Mouse (Mus musculus) cerebellum, adult (tissue): ENCODE results near the gene Grk4.

Source experiments
- ATAC-seq: cut with Nextera tagmentation; 2 replicates; pipeline ENCODE4 v1.9.2; 2017; ENCODE audit warnings: mild to moderate bottlenecking, moderate library complexity, mixed read lengths; ENCODE audit not compliant: insufficient number of reproducible peaks, low FRiP score, low TSS enrichment

Gene Grk4

GRCm38 (mm10) chr5:34659686-34660590 lies at the start of gene Grk4, which contains the start of gene Nop14:
TSS of gene Grk4 (plus strand) at chr5:34660379.
TSS of gene Nop14 (minus strand) at chr5:34660148.
- peak; percentile 100 for ATAC-seq

- ATAC-seq: no peak
Measured at GRCm38 (mm10) chr5:34632996-34633395, 27.2 kb upstream of the Grk4 start.

DNA sequence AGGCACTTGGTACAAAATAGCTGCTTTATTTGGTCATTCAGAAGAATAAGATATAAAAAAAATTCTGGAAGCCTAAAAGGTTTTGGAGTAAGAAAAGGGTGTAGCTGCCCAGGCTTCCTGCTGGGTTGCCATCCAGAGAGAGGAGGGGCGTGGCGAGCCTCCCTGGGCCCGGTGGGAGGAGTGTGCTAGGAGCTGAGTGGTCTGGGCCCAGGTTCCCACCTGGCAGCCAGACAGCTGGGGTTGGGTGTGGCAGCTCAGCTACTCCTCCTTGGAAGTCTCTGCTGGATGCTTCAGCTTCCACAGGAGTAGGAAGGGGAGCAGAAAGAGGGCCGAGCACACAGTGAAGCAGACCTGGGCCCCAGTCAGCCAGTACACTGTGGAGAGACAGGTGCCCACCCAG lies 26.5 kb upstream of the Grk4 start:
- no peak for ATAC-seq

- ATAC-seq: no peak
Measured at GRCm38 (mm10) chr5:34634746-34635400, 25.3 kb upstream of the Grk4 start.

- ATAC-seq: no peak
Measured at GRCm38 (mm10) chr5:34635665-34636192, 24.4 kb upstream of the Grk4 start.

DNA sequence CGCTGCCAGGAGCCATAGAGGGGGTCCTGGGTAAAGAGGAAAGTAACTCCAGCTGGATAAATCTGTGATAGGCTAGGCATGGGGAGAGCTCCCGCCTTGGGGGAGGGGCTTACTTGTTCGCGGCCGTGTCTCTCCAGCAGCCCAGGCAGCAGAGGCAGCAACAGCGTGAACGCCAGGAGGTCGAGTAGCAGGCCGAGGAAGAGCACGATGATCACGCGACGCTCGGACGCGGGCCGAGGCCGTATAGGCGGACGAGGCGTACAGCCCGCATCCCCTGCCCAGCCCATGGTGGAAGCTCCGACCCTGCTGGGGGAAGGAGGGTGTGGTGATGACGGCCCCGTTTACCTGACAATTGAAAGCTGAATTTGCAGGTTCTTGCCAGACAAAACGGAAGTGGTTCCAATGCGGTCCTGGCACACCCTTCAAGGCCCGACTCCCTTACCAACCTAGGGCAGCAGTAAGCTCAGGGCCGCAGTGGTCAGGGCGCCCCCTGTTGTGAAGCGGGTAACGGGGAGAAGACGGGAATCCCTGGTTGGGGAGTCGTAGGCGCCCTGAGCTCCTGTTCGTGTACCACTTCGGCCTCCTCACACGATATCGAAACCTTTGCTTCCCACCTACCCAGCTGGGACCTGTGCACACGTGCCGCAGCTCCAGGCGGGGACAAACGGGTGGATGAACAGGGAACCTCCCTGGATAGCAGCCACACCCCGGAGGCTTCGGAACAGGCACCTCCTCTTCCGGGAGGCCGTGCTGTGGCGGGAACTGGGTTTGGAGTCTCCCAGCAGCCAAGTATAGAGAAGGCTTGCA lies 23.5 kb upstream of the Grk4 start, which contains the start of gene Mfsd10:
Gene Mfsd10 (minus strand): TSS at position 732 of the 807 bp plus-strand sequence.
- ATAC-seq: peak; percentile 74

DNA sequence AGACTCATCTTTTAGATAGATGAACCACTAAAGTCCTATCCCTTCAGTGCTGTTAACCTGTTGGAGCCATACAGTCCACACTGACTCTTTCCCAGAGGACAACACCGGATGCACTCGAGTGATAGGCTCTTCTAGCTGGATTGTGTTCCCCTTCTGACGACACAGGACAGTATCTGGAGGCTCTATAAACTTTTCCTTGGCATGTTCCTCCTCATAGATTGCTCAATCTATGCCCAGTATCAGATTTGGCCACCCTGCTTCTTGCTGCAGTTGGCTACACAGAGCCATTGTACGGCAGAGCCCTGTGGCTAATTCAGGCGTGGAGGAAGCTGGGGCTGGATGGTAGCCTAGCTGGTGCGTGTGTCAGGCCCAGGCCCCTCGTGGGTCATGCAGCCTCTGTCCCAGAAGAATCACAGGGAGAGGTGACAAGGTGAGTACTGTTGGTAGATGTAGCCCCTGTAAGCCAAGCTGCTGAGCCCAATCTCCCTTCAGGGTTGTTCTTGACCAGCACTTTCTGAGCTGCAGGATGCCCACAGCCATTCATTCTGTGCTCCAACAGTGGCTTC lies 22.5 kb upstream of the Grk4 start:
- ATAC-seq: no peak

DNA sequence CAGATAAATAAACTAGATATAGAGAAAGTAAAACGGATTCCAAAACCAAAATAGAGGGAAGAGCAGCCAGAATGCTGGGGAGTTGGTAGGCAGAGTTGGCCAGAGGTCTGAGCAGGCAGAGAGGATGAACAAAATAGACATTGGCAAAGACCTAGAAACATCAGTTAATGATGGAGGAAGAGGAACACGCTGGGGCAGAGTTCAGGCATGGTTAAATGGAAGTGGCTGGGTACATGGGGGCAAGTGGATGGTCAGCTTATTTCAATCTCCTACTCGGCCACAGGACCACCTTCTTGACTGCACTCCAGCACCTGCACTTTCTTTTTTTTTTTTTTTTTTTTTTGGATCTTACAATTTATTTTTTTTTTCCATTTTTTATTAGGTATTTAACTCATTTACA lies 18.2 kb upstream of the Grk4 start:
- ATAC-seq: no peak

DNA sequence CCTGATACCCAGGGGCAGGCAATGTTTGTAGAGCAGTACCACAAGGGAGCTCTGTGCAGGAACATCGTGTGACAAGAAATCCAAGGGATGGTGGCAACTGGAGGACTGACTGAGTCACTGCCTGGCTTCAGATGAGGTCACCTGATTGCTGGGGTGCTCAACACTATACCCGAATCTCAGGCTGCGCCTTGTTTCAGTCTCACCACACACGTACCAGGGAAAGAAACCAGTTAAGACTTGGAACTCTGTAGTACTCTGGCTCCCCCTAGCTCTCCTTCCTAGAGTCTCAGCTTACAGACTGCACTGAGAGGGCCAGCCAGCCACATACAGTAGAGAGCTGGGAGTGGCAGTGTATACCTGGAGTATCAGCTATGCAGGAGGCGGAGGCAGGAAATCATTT lies 17.2 kb upstream of the Grk4 start:
- ATAC-seq: peak; percentile 57; the same call in 1 of the 2 replicates

- peak; percentile 40; the same call in 1 of the 2 replicates for ATAC-seq
Measured at GRCm38 (mm10) chr5:34647581-34647980, 12.6 kb upstream of the Grk4 start.

GRCm38 (mm10) chr5:34652961-34653360 lies 7.2 kb upstream of the Grk4 start:
- ATAC-seq: no peak

DNA sequence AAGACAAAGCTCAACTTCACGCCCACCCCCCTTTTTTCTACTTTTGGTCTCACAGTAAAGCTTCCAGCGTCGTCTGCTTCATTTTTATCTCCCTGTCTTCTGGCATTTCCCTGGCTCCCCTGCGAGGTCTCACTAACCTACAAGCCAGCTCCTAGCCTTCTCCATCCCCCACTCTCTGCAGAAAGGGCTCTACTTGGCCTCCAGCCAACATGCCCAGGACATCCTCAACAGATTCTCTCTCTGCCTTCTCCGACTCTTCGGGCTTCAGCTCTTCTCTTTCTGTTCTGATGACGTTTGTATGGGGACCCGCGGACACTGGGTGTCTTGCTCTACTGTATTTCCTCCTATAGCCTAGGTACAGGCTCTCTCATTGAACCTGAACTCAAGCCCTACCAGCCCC lies 5.3 kb upstream of the Grk4 start:
- ATAC-seq: no peak

- no peak for ATAC-seq
Measured at GRCm38 (mm10) chr5:34657556-34657955, 2.6 kb upstream of the Grk4 start.

DNA sequence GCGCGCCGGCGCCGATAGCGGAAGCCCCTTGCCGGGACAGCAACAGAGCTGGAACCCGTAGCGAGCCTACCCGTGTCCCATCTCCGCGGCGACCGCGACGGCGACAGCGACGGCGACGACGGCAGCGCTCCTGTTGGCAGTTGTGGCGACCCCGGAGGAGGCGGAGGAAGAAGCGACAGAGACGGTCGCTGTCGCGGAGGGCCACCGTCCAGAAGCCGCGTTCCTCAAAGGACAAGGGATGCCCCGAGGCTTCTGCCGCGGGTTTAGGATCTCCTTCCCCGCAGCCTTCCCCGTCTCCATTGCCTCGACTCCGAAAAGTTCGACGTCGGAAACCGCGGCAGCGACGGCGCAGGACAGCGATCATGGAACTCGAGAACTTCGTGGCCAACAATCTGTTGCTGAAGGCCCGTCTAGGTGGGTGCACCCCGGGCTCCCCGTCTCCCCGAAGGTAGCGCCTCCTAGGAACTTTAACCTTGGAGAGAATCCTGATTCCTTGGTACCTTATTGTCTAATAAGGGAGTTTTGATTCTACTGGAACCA lies 482 bp downstream of the Grk4 start:
- ATAC-seq: no peak; the same call in 1 of the 2 replicates

DNA sequence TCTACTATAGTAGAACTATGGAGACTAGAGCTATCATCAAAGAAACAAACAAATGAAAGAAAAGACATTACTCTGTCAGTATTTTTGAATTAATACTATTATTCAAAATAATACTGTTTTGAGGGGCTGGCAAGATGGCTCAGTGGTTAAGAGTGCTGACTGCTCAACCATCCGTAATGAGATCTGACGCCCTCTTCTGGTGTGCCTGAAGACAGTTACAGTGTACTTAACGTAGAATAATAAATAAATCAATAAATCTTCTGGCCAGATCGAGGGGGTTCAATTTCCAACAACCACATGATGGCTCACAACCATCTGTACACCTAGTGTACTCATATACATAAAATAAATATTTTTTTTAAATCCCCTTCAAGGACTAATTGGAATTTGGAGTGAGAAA lies 1.7 kb downstream of the Grk4 start:
- ATAC-seq: no peak

DNA sequence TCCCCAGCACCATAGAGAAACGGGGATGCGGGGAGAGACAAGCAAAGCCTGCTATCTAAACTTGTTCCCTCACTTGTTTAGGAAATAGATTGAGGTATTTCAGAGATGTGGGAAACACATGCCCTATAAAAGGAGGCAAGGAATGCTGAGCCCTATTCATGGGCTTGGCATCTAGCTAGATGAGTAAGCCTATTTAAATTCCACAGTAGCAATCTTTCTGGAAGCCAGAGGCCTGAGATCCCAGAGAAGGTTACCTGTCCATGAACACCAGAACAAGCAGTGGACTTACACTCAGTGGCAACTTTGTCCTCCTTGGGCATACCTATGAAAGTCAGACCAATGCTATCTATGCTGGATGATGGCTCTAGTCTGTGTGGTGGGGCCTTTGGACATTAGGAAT lies 3.1 kb downstream of the Grk4 start:
- ATAC-seq: no peak

- no peak for ATAC-seq
Measured at GRCm38 (mm10) chr5:34669493-34669892, 9.3 kb downstream of the Grk4 start.

- no peak for ATAC-seq
Measured at GRCm38 (mm10) chr5:34670280-34670679, 10.1 kb downstream of the Grk4 start.

GRCm38 (mm10) chr5:34689868-34690267 lies 29.7 kb downstream of the Grk4 start:
- ATAC-seq: no peak

DNA sequence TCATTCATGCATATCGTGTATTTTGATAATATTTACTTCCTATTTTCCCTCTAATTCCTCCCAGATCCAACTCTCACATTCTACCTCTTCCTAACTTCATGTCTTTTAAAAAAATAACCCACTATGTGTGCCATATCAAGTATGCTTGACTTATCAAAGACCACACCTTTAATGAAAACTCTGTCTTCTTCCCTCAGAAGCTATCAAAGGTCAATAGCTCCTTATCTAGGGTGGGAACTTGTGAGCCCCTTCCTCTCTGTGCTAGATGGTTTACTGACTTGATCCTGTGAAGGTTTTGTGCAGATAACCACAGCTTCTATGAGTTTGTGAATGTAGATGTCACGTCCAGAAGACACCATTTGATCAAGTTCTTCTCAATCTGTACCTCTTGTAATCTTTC lies 32.6 kb downstream of the Grk4 start:
- no peak for ATAC-seq
